Mouse (Mus musculus) kidney, postnatal 0 days (tissue): ENCODE results near the gene Rtp3. TPM values are rescaled to one million over a fixed set of nuclear protein-coding genes. Genes with fewer than 3 reads are reported as not detected.

Source experiments
- ATAC-seq: fragments of 200-750 bp; cut with Nextera tagmentation; replicated peaks from 2 replicates; pipeline ENCODE4 v1.8.0; 2017; ENCODE audit warnings: low read depth, moderate number of reproducible peaks, moderate TSS enrichment, moderate library complexity; ENCODE audit not compliant: low FRiP score
- DNase-seq: peaks from one replicate; pipeline ENCODE4 v3.0.0-alpha.2; 2016; ENCODE audit warnings: low spot score
- H3K27ac ChIP-seq: fragments of 300-500 bp; sonication (generic); 2 replicates; pipeline ENCODE4 v1.5.1; 2014; ENCODE audit warnings: mild to moderate bottlenecking
- H3K27me3 ChIP-seq: fragments of 300-500 bp; sonication (generic); 2 replicates; pipeline ENCODE4 v1.6.1; 2014; ENCODE audit warnings: low read length, mixed read lengths; ENCODE audit not compliant: insufficient read depth
- H3K36me3 ChIP-seq: fragments of 300-500 bp; sonication (generic); 2 replicates; pipeline ENCODE4 v1.6.1; 2014; ENCODE audit warnings: low read length, mixed read lengths; ENCODE audit not compliant: insufficient read depth
- H3K4me1 ChIP-seq: fragments of 300-500 bp; sonication (generic); replicated peaks from 2 replicates; pipeline ENCODE4 v1.6.1; 2014; ENCODE audit warnings: antibody characterized with exemption, low read length, mixed read lengths; ENCODE audit not compliant: insufficient read depth
- H3K4me2 ChIP-seq: fragments of 300-500 bp; sonication (generic); 2 replicates; pipeline ENCODE4 v1.6.1; 2014; ENCODE audit warnings: mild to moderate bottlenecking, low read length, moderate library complexity, mixed read lengths
- H3K4me3 ChIP-seq: fragments of 300-500 bp; sonication (generic); replicated peaks from 2 replicates; pipeline ENCODE4 v1.5.1; 2014; ENCODE audit warnings: low read depth, low read length
- H3K9ac ChIP-seq: fragments of 300-500 bp; sonication (generic); 2 replicates; pipeline ENCODE4 v1.6.1; 2014; ENCODE audit warnings: low read depth, low read length
- H3K9me3 ChIP-seq: fragments of 300-500 bp; sonication (generic); replicated peaks from 2 replicates; pipeline ENCODE4 v1.6.1; 2016; ENCODE audit warnings: low read length, inconsistent platforms, mixed read lengths
- CTCF ChIP-seq: IDR thresholded peaks from 2 replicates; pipeline ENCODE4 v1.5.1; 2016; ENCODE audit warnings: antibody characterized with exemption, low read depth, mild to moderate bottlenecking, moderate library complexity
- WGBS: fragments of 180-500 bp; shearing (Covaris S2); extraction: QIAGEN DNeasy Blood & Tissue Kit; methylation state at CpG from one replicate; pipeline ENCODE4 v1.1.7; 2014; 5-methylcytosine and 5-hydroxymethylcytosine counted together
- polyA plus RNA-seq: library from polyadenylated mRNA; unstranded; fragments of >200 nt; fragmentation: Nextera tagmentation; extraction: Ambion mirVana; gene quantifications from 2 replicates; pipeline ENCODE4 v1.2.1, GENCODE M21; 2015

Rtp3 gene
- polyA plus RNA-seq, 1 experiment from 2014 or later = 0.89 TPM

DNA sequence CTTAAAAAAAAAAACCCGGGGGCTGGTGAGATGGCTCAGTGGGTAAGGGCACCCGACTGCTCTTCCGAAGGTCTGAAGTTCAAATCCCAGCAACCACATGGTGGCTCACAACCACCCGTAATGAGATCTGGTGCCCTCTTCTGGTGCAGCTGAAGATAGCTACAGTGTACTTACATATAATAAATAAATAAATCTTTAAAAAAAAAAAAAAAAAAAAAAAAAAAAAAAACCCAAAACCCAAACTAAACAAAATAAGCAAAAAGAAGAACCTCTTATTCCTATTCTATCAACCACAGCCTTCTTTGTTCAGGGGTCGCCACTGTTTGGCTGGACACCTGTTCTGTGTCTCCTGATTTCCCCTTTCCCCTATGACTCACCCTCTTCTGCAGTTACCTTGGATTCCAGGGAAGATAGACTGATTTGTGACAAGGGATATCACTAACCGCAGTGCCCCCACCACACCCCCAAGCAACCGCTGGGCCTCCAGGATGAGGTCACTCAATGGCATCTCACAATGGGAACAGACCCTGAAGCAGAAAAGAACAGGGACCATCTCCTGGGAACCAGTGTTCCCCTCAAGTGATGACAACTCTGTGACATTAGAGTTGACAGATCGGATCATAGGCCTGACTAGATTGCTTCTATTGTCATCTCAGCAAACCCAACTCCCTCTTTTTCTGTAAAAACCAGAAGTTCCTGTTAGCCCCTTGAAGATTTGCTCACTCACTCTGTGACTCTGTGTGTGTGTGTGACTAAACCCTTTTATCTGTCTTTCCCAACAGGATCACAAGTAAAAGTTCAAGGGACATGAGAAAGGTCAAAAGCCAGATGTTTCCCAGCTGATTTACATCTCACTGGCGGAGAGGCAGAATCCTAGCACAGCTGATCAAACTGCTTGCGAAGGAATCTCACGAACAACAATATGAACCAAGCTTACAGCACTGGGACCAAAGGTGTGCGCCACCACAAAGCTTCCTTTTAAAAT lies 52.6 kb downstream of the Rtp3 start:
- H3K27me3 ChIP-seq = no peaks in the 10 kb centered on the region
- no peak overlapping the region for H3K9ac ChIP-seq
- peak; percentile 32 for TF ChIP-seq CTCF
- 73% methylated on average over 12 of the region's 12 CpGs for WGBS
- no peaks in the 10 kb centered on the region for H3K4me1 ChIP-seq
- H3K4me3 ChIP-seq = no peak overlapping the region
- DNase-seq (no peak), ATAC-seq (no peak)
- H3K27ac ChIP-seq = no peak overlapping the region
- H3K9me3 ChIP-seq = no peaks in the 10 kb centered on the region
- no peak overlapping the region for H3K4me2 ChIP-seq
- H3K36me3 ChIP-seq = no peaks in the 10 kb centered on the region

DNA sequence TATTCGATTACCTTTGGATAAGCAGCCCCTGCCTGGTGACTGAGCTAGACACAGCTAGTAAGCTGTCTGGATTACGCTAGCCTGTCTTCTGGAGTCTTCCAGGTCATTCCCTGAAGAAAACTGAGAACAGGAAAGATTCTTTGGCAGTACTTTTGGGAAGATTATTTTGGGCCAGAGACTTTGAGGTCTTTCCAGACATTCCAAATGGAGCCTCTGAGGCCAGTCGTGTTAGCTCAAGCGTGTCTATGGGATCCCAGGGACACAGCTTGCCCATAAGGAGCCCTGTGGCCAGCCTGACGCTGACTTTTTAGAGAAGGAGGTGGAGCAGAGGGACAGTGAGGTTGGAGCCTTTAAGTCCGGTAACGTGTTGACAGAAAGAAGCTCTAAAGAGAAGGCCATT lies 54.4 kb downstream of the Rtp3 start:
- Histone ChIP-seq H3K9ac (no peak overlapping the region), H3K36me3 (no peaks in the 10 kb centered on the region), H3K9me3 (no peaks in the 10 kb centered on the region), H3K4me3 (no peak overlapping the region), H3K27ac (no peak overlapping the region), H3K4me1 (no peaks in the 10 kb centered on the region), H3K4me2 (no peak overlapping the region), H3K27me3 (no peaks in the 10 kb centered on the region)
- 69% methylated on average over 7 of the region's 7 CpGs for WGBS
- no peak for TF ChIP-seq CTCF
- DNase-seq (no peak), ATAC-seq (no peak)

Other genes with a start within 250 kb of the Rtp3 start
- 1.1 and 1.5 TPM in 2 replicates for gene Myl3, start 248.7 kb downstream of the Rtp3 start, polyA plus RNA-seq
- gene Pth1r, start 243.4 kb downstream of the Rtp3 start, polyA plus RNA-seq = 179 and 192 TPM in 2 replicates
- not detected in 2 replicates for gene Prss42, start 192.4 kb downstream of the Rtp3 start, polyA plus RNA-seq
- not detected in 2 replicates for gene Prss44, start 176.6 kb downstream of the Rtp3 start, polyA plus RNA-seq
- not detected in 2 replicates for gene Prss43, start 163.9 kb downstream of the Rtp3 start, polyA plus RNA-seq
- gene Prss45, start 156.0 kb downstream of the Rtp3 start, polyA plus RNA-seq = not detected in 2 replicates
- gene Prss46, start 146.1 kb downstream of the Rtp3 start, polyA plus RNA-seq = not detected in 2 replicates
- 0.27 and 0.33 TPM in 2 replicates for gene Prss50, start 132.6 kb downstream of the Rtp3 start, polyA plus RNA-seq
- gene Als2cl, start 110.7 kb downstream of the Rtp3 start, polyA plus RNA-seq = 4.1 and 5.3 TPM in 2 replicates
- 2.3 and 2.9 TPM in 2 replicates for gene Tmie, start 110.5 kb downstream of the Rtp3 start, polyA plus RNA-seq
- gene Fam240a, start 73.7 kb downstream of the Rtp3 start, polyA plus RNA-seq = not detected in 2 replicates
- gene Tdgf1, start 44.4 kb downstream of the Rtp3 start, polyA plus RNA-seq = not detected in 2 replicates
- gene Lrrc2, start 39.0 kb downstream of the Rtp3 start, polyA plus RNA-seq = 0.33 and 0.51 TPM in 2 replicates
- gene Ltf, start 28.7 kb upstream of the Rtp3 start, polyA plus RNA-seq = 2.2 and 2.5 TPM in 2 replicates
- gene Ccrl2, start 66.9 kb upstream of the Rtp3 start, polyA plus RNA-seq = 2.7 and 3.5 TPM in 2 replicates
- gene Lrrfip2, start 127.0 kb upstream of the Rtp3 start, polyA plus RNA-seq = 39.6 and 39.9 TPM in 2 replicates